Mouse (Mus musculus): ENCODE data around the gene Hmgcs2.

The Hmgcs2 gene

GRCm38 (mm10) chr3:98280933-98281678 lies 871 bp downstream of the Hmgcs2 start:
- CTCF ChIA-PET: no interaction called here

- CTCF ChIA-PET: no interaction called here
Observed at GRCm38 (mm10) chr3:98282422-98282821, 2.2 kb downstream of the Hmgcs2 start.

GRCm38 (mm10) chr3:98283205-98283604 lies 3.0 kb downstream of the Hmgcs2 start:
- CTCF ChIA-PET: no interaction called here

GRCm38 (mm10) chr3:98291044-98291443 lies 10.8 kb downstream of the Hmgcs2 start:
- CTCF ChIA-PET: no interaction called here

GRCm38 (mm10) chr3:98295965-98296364 lies 15.7 kb downstream of the Hmgcs2 start:
- CTCF ChIA-PET: no interaction called here

- CTCF ChIA-PET: no interaction called here
Observed at GRCm38 (mm10) chr3:98299391-98300100, 19.3 kb downstream of the Hmgcs2 start.

- CTCF ChIA-PET: no interaction called here
Observed at GRCm38 (mm10) chr3:98300266-98300665, 20.0 kb downstream of the Hmgcs2 start.

- CTCF ChIA-PET: interaction anchor here (0.5 kb wide), 1 partner anchor 29 kb away, joined by 5 read pairs; no protein-coding TSS in a partner anchor
Observed at GRCm38 (mm10) chr3:98301761-98302160, 21.5 kb downstream of the Hmgcs2 start.

GRCm38 (mm10) chr3:98308606-98309005 lies 28.4 kb downstream of the Hmgcs2 start:
- CTCF ChIA-PET: interaction anchor here (0.7 kb wide), 1 partner anchor 370 kb away, joined by 4 read pairs; no protein-coding TSS in a partner anchor

GRCm38 (mm10) chr3:98310456-98310855 lies 30.2 kb downstream of the Hmgcs2 start:
- CTCF ChIA-PET: no interaction called here

- CTCF ChIA-PET: no interaction called here
Observed at GRCm38 (mm10) chr3:98312867-98313266, 32.6 kb downstream of the Hmgcs2 start.

- CTCF ChIA-PET: no interaction called here
Observed at GRCm38 (mm10) chr3:98313294-98314155, 33.3 kb downstream of the Hmgcs2 start.

- CTCF ChIA-PET: no interaction called here
Observed at GRCm38 (mm10) chr3:98315181-98315580, 34.9 kb downstream of the Hmgcs2 start.

- CTCF ChIA-PET: no interaction called here
Observed at GRCm38 (mm10) chr3:98317143-98317542, 36.9 kb downstream of the Hmgcs2 start.

GRCm38 (mm10) chr3:98319190-98319589 lies 39.0 kb downstream of the Hmgcs2 start:
- CTCF ChIA-PET: no interaction called here

GRCm38 (mm10) chr3:98322209-98322608 lies 42.0 kb downstream of the Hmgcs2 start:
- CTCF ChIA-PET: no interaction called here

- CTCF ChIA-PET: no interaction called here
Observed at GRCm38 (mm10) chr3:98324235-98324634, 44.0 kb downstream of the Hmgcs2 start.

GRCm38 (mm10) chr3:98334010-98334409 lies 53.8 kb downstream of the Hmgcs2 start:
- CTCF ChIA-PET: interaction anchor here (0.8 kb wide), 1 partner anchor 15 kb away, joined by 14 read pairs; no protein-coding TSS in a partner anchor

GRCm38 (mm10) chr3:98335331-98335730 lies 55.1 kb downstream of the Hmgcs2 start:
- CTCF ChIA-PET: interaction anchor here (0.6 kb wide), 1 partner anchor 94 kb away, joined by 6 read pairs; no protein-coding TSS in a partner anchor

GRCm38 (mm10) chr3:98335886-98336285 lies 55.7 kb downstream of the Hmgcs2 start:
- CTCF ChIA-PET: interaction anchor here (0.6 kb wide), 1 partner anchor 93 kb away, joined by 6 read pairs; no protein-coding TSS in a partner anchor

GRCm38 (mm10) chr3:98336661-98337654 lies 56.7 kb downstream of the Hmgcs2 start:
- CTCF ChIA-PET: no interaction called here

All from spleen, embryonic (tissue).